Comparison of ENCODE assay signal across 8 mouse cellular contexts in the genomic region with DNA sequence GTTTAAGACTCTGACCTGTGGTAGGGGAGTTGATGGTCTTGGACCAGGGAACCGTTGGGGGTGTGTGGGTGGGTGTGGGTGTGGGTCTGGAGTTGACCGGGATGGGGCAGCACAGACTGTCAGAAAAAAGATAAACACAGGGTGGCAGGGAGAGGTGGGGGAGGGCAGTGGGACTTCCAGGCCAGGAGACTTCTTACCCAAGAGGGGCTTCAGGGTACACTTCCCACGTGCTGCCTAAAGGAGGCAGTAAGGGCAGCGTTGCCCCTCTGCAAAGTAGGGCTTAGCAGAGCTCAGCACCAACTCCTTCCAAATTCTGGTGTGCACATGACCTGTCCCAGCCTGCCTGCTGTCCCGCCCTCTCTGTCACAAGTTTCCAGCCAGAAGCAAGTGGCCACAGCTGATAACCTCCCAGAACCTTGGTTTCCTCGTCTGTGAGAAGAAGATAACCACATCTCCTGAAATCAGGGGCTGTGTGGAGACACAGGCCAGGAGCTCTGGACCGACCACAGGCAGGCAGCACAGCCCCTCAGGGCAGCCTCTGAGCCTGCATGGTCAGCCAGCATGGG. TPM values are rescaled to one million over a fixed set of nuclear protein-coding genes. Genes with fewer than 3 reads are reported as not detected.
DNase-seq lines count a peak whose midpoint lies in the region; ATAC-seq and TF ChIP-seq lines count a peak whose summit lies in the region.

No protein-coding gene starts in this region.

- no peak overlapping the region for H3K4me3 ChIP-seq in embryonic facial prominence, embryonic 11.5 days (ENCODE audit: low read depth, low read length)
- H3K4me3 ChIP-seq in embryonic facial prominence, embryonic 10.5 days, result no peak overlapping the region; the same call in 1 of the 2 replicates
- H3K4me3 ChIP-seq in embryonic facial prominence, embryonic 12.5 days, result no peak overlapping the region
- H3K4me3 ChIP-seq in hindbrain, embryonic 12.5 days, result no peak overlapping the region
- no peak overlapping the region for H3K4me3 ChIP-seq in lung, postnatal 0 days (ENCODE audit: low read depth, low read length)

- no peaks in the 10 kb centered on the region for H3K36me3 ChIP-seq in embryonic facial prominence, embryonic 11.5 days (replicated peaks; ENCODE audit: control insufficient read depth, insufficient read depth, low read depth, low read length)
- no peaks in the 10 kb centered on the region for H3K36me3 ChIP-seq in embryonic facial prominence, embryonic 10.5 days (replicated peaks)
- no peaks in the 10 kb centered on the region for H3K36me3 ChIP-seq in embryonic facial prominence, embryonic 12.5 days
- no peaks in the 10 kb centered on the region for H3K36me3 ChIP-seq in hindbrain, embryonic 12.5 days
- H3K36me3 ChIP-seq in lung, postnatal 0 days (ENCODE audit: insufficient read depth, low read length), result no peaks in the 10 kb centered on the region
- no peaks in the 10 kb centered on the region for H3K36me3 ChIP-seq in splenic B cell, adult 2 months (ENCODE audit: control insufficient read depth, insufficient read depth, low read length, poor library complexity, severe bottlenecking)

- 32% methylated on average over 7 of the region's 7 CpGs for WGBS in embryonic facial prominence, embryonic 11.5 days
- WGBS in embryonic facial prominence, embryonic 10.5 days, result 30% methylated on average over 7 of the region's 7 CpGs
- 25% methylated on average over 7 of the region's 7 CpGs for WGBS in embryonic facial prominence, embryonic 12.5 days
- WGBS in hindbrain, embryonic 12.5 days, result 29% methylated on average over 7 of the region's 7 CpGs
- 21% methylated on average over 7 of the region's 7 CpGs for WGBS in lung, postnatal 0 days

- H3K4me1 ChIP-seq in embryonic facial prominence, embryonic 11.5 days (ENCODE audit: control insufficient read depth, insufficient read depth, low read length), result no peaks in the 10 kb centered on the region
- H3K4me1 ChIP-seq in embryonic facial prominence, embryonic 10.5 days, result peaks cover 18% of the 10 kb centered on the region
- H3K4me1 ChIP-seq in embryonic facial prominence, embryonic 12.5 days, result peaks cover 8% of the 10 kb centered on the region
- peaks cover 24% of the 10 kb centered on the region for H3K4me1 ChIP-seq in hindbrain, embryonic 12.5 days
- 0 out of 2 replicates have a peak, but pooled peaks cover 4% of the 10 kb centered on the region for H3K4me1 ChIP-seq in lung, postnatal 0 days (ENCODE audit: insufficient read depth, low read depth, low read length)

- H3K27me3 ChIP-seq in embryonic facial prominence, embryonic 11.5 days (ENCODE audit: control insufficient read depth, insufficient read depth, low read length), result peaks cover 9% of the 10 kb centered on the region; the same call in 1 of the 2 replicates
- H3K27me3 ChIP-seq in embryonic facial prominence, embryonic 10.5 days (replicated peaks; ENCODE audit: low read depth, poor library complexity, severe bottlenecking), result peaks cover 71% of the 10 kb centered on the region
- H3K27me3 ChIP-seq in embryonic facial prominence, embryonic 12.5 days, result peaks cover 44% of the 10 kb centered on the region
- H3K27me3 ChIP-seq in hindbrain, embryonic 12.5 days, result peaks cover 33% of the 10 kb centered on the region
- 0 out of 2 replicates have a peak, but pooled peaks cover 2% of the 10 kb centered on the region for H3K27me3 ChIP-seq in lung, postnatal 0 days (replicated peaks; ENCODE audit: insufficient read depth, low read length)
- H3K27me3 ChIP-seq in splenic B cell, adult 2 months (ENCODE audit: control insufficient read depth, insufficient read depth, low read length, poor library complexity, severe bottlenecking), result no peaks in the 10 kb centered on the region

- ATAC-seq in embryonic facial prominence, embryonic 11.5 days (replicated peaks; ENCODE audit: insufficient number of reproducible peaks, low FRiP score, low TSS enrichment, low read depth), result 0 out of 2 replicates have a peak, but pooled peaks have one; percentile 24
- no peak for ATAC-seq in embryonic facial prominence, embryonic 12.5 days (ENCODE audit: insufficient number of reproducible peaks, insufficient read depth, low FRiP score, low TSS enrichment)
- ATAC-seq in hindbrain, embryonic 12.5 days (ENCODE audit: low FRiP score), result peak; percentile 61
- peak; percentile 69 for ATAC-seq in lung, postnatal 0 days

- H3K4me2 ChIP-seq in embryonic facial prominence, embryonic 11.5 days (ENCODE audit: low read depth, low read length), result no peak overlapping the region
- H3K4me2 ChIP-seq in embryonic facial prominence, embryonic 12.5 days (replicated peaks), result peak overlapping the region; percentile 35
- H3K4me2 ChIP-seq in hindbrain, embryonic 12.5 days (replicated peaks), result peak overlapping the region; percentile 31; the same call in 1 of the 2 replicates
- H3K4me2 ChIP-seq in lung, postnatal 0 days (replicated peaks; ENCODE audit: low read depth, low read length), result 0 out of 2 replicates have a peak overlapping the region, but pooled peaks have one; percentile 6

- DNase-seq in embryonic facial prominence, embryonic 11.5 days (ENCODE audit: low spot score), result no peak
- DNase-seq in embryonic facial prominence, embryonic 10.5 days (ENCODE audit: low spot score), result no peak
- peak; percentile 52 for DNase-seq in lung, postnatal 0 days (ENCODE audit: low spot score)
- DNase-seq in splenic B cell, adult 2 months (ENCODE audit: low read depth, low spot score), result peak; percentile 39
- no peak for DNase-seq in left cerebral cortex, adult 18-20 months (ENCODE audit: low spot score in 2 of 2)
- no peak for DNase-seq in ovary, postnatal 36 days (ENCODE audit: low spot score)

- H3K9ac ChIP-seq in embryonic facial prominence, embryonic 11.5 days (replicated peaks; ENCODE audit: low read length), result no peak overlapping the region
- no peak overlapping the region for H3K9ac ChIP-seq in embryonic facial prominence, embryonic 12.5 days
- H3K9ac ChIP-seq in hindbrain, embryonic 12.5 days, result 0 out of 2 replicates have a peak overlapping the region, but pooled peaks have one; percentile 23
- H3K9ac ChIP-seq in lung, postnatal 0 days (replicated peaks; ENCODE audit: low read depth), result no peak overlapping the region

- peak; percentile 42 for TF ChIP-seq CTCF in lung, postnatal 0 days (IDR thresholded peaks at IDR 0.05)

- peak; percentile 49; the same call in 1 of the 2 replicates for TF ChIP-seq EP300 in lung, postnatal 0 days (IDR thresholded peaks at IDR 0.05)

- no peak overlapping the region for H3K27ac ChIP-seq in embryonic facial prominence, embryonic 11.5 days (replicated peaks; ENCODE audit: low read depth, low read length)
- H3K27ac ChIP-seq in embryonic facial prominence, embryonic 10.5 days (replicated peaks), result no peak overlapping the region
- H3K27ac ChIP-seq in embryonic facial prominence, embryonic 12.5 days, result peak overlapping the region; percentile 27; the same call in 1 of the 2 replicates
- peak overlapping the region; percentile 81 for H3K27ac ChIP-seq in hindbrain, embryonic 12.5 days
- no peak overlapping the region for H3K27ac ChIP-seq in lung, postnatal 0 days (ENCODE audit: low read length)

- no peaks in the 10 kb centered on the region for H3K9me3 ChIP-seq in embryonic facial prominence, embryonic 11.5 days (replicated peaks; ENCODE audit: control insufficient read depth, low read length)
- no peaks in the 10 kb centered on the region for H3K9me3 ChIP-seq in embryonic facial prominence, embryonic 10.5 days
- no peaks in the 10 kb centered on the region for H3K9me3 ChIP-seq in embryonic facial prominence, embryonic 12.5 days
- H3K9me3 ChIP-seq in hindbrain, embryonic 12.5 days (replicated peaks), result no peaks in the 10 kb centered on the region
- no peaks in the 10 kb centered on the region for H3K9me3 ChIP-seq in lung, postnatal 0 days (ENCODE audit: low read length)

RNA-seq across cellular contexts. Expression of a gene that starts 20.7 kb away (rescaled TPM):
- polyA plus RNA-seq in embryonic facial prominence, embryonic 11.5 days (2014; fragmentation: Nextera tagmentation; extraction: Ambion mirVana), result 1.9 and 2.1 TPM in 2 replicates
- 1.7 and 2.3 TPM in 2 replicates for polyA plus RNA-seq in embryonic facial prominence, embryonic 10.5 days (2016; fragmentation: Nextera tagmentation; extraction: Ambion mirVana)
- polyA plus RNA-seq in embryonic facial prominence, embryonic 12.5 days (2016; fragmentation: Nextera tagmentation; extraction: Ambion mirVana), result 3.9 and 4.4 TPM in 2 replicates
- 17.1 and 17.3 TPM in 2 replicates for polyA plus RNA-seq in hindbrain, embryonic 12.5 days (2016; fragmentation: Nextera tagmentation; extraction: Ambion mirVana)
- 15.0 and 17.0 TPM in 2 replicates for polyA plus RNA-seq in lung, postnatal 0 days (2015; fragmentation: Nextera tagmentation; extraction: Ambion mirVana)
- total RNA-seq in left cerebral cortex, adult 18-20 months (2021), result 10 to 100 TPM; 34.3 to 46.0 TPM

RNA-seq across cellular contexts. Expression of a gene that starts 55.7 kb away (rescaled TPM):
- 14.2 and 14.6 TPM in 2 replicates for polyA plus RNA-seq in embryonic facial prominence, embryonic 11.5 days (2014; fragmentation: Nextera tagmentation; extraction: Ambion mirVana)
- 15.9 and 16.4 TPM in 2 replicates for polyA plus RNA-seq in embryonic facial prominence, embryonic 10.5 days (2016; fragmentation: Nextera tagmentation; extraction: Ambion mirVana)
- polyA plus RNA-seq in embryonic facial prominence, embryonic 12.5 days (2016; fragmentation: Nextera tagmentation; extraction: Ambion mirVana), result 17.7 and 18.7 TPM in 2 replicates
- polyA plus RNA-seq in hindbrain, embryonic 12.5 days (2016; fragmentation: Nextera tagmentation; extraction: Ambion mirVana), result 15.1 and 17.6 TPM in 2 replicates
- polyA plus RNA-seq in lung, postnatal 0 days (2015; fragmentation: Nextera tagmentation; extraction: Ambion mirVana), result 10.9 TPM in 2 replicates
- total RNA-seq in left cerebral cortex, adult 18-20 months (2021), result 10 to 100 TPM; 18.2 to 21.9 TPM

Comparison
In these comparisons a context has a peak if more than half of its experiments do, and no peak if none do; other contexts are left out.
1. H3K27ac ChIP-seq: peak in embryonic facial prominence, embryonic 12.5 days (single experiment) and hindbrain, embryonic 12.5 days (single experiment); none in embryonic facial prominence, embryonic 11.5 days (single experiment), embryonic facial prominence, embryonic 10.5 days (single experiment) and lung, postnatal 0 days (single experiment).
2. DNase-seq: peak in lung, postnatal 0 days (single experiment) and splenic B cell, adult 2 months (single experiment); none in embryonic facial prominence, embryonic 11.5 days (single experiment), embryonic facial prominence, embryonic 10.5 days (single experiment), left cerebral cortex, adult 18-20 months (0 of 2) and ovary, postnatal 36 days (single experiment).